Mouse (Mus musculus) midbrain, embryonic 16.5 days (tissue): ENCODE measurements around the gene Gm10697. TPM values are rescaled to one million over a fixed set of nuclear protein-coding genes. Genes with fewer than 3 reads are reported as not detected.
"Not testable (repeated sequence)": the region's sequence is repeated elsewhere in the genome, so short reads cannot be mapped to it uniquely, and the experiment has no call there.

ENCODE experiments used
- ATAC-seq: fragments of 200-750 bp; cut with Nextera tagmentation; 2 replicates; pipeline ENCODE4 v1.8.0; 2017; ENCODE audit warnings: moderate TSS enrichment
- H3K27ac ChIP-seq: fragments of 300-500 bp; sonication (generic); 2 replicates; pipeline ENCODE4 v1.5.1; 2014; ENCODE audit warnings: mild to moderate bottlenecking, low read length, mixed read lengths
- H3K27me3 ChIP-seq: fragments of 300-500 bp; sonication (generic); 2 replicates; pipeline ENCODE4 v1.6.1; 2014; ENCODE audit warnings: low read depth, low read length, mixed read lengths; ENCODE audit not compliant: control insufficient read depth, insufficient read depth
- H3K36me3 ChIP-seq: fragments of 300-500 bp; sonication (generic); 2 replicates; pipeline ENCODE4 v1.6.1; 2014; ENCODE audit warnings: mild to moderate bottlenecking, low read length, moderate library complexity, mixed read lengths; ENCODE audit not compliant: control insufficient read depth, insufficient read depth
- H3K4me1 ChIP-seq: fragments of 300-500 bp; sonication (generic); 2 replicates; pipeline ENCODE4 v1.6.1; 2014; ENCODE audit warnings: mild to moderate bottlenecking, low read length, mixed read lengths; ENCODE audit not compliant: control insufficient read depth, insufficient read depth
- H3K4me2 ChIP-seq: fragments of 300-500 bp; sonication (generic); 2 replicates; pipeline ENCODE4 v1.6.1; 2014; ENCODE audit warnings: mild to moderate bottlenecking, low read length, mixed read lengths
- H3K4me3 ChIP-seq: fragments of 300-500 bp; sonication (generic); 2 replicates; pipeline ENCODE4 v1.5.1; 2014; ENCODE audit warnings: low read depth, mild to moderate bottlenecking, low read length, moderate library complexity, mixed read lengths
- H3K9ac ChIP-seq: fragments of 300-500 bp; sonication (generic); 2 replicates; pipeline ENCODE4 v1.6.1; 2014; ENCODE audit warnings: low read depth, low read length, mixed read lengths
- H3K9me3 ChIP-seq: fragments of 300-500 bp; sonication (generic); replicated peaks from 2 replicates; pipeline ENCODE4 v1.6.1; 2014; ENCODE audit warnings: mild to moderate bottlenecking, low read length, mixed read lengths; ENCODE audit not compliant: control insufficient read depth, poor library complexity, severe bottlenecking
- WGBS: fragments of 180-500 bp; shearing (Covaris S2); extraction: QIAGEN DNeasy Blood & Tissue Kit; methylation state at CpG from one replicate; pipeline ENCODE4 v1.1.7; 2014; 5-methylcytosine and 5-hydroxymethylcytosine counted together
- polyA plus RNA-seq: library from polyadenylated mRNA; unstranded; fragments of >200 nt; fragmentation: Nextera tagmentation; extraction: Ambion mirVana; gene quantifications from 2 replicates; pipeline ENCODE4 v1.2.1, GENCODE M21; 2015

Gene Gm10697
- polyA plus RNA-seq: not detected in 2 replicates

- H3K27ac ChIP-seq, ATAC-seq, H3K4me3 ChIP-seq, H3K9me3 ChIP-seq, H3K36me3 ChIP-seq, H3K4me1 ChIP-seq, H3K27me3 ChIP-seq, H3K9ac ChIP-seq, H3K4me2 ChIP-seq: not testable (repeated sequence)
- 100% methylated on average over 1 of the region's 3 CpGs for WGBS
These were observed at the start of gene Gm10697 for GRCm38 (mm10) chr3:94072544-94072943. TSS of gene Gm10697 (minus strand) at chr3:94072644.

GRCm38 (mm10) chr3:94115071-94115470 is 42.6 kb upstream of the Gm10697 start:
- not testable (repeated sequence) for H3K9ac ChIP-seq, H3K4me1 ChIP-seq, H3K9me3 ChIP-seq, H3K4me3 ChIP-seq, ATAC-seq, H3K27me3 ChIP-seq, H3K4me2 ChIP-seq, H3K27ac ChIP-seq, H3K36me3 ChIP-seq
- 68% methylated on average over 1 of the region's 1 CpGs for WGBS

- not testable (repeated sequence) for ATAC-seq, H3K27me3 ChIP-seq, H3K9me3 ChIP-seq, H3K4me3 ChIP-seq, H3K4me1 ChIP-seq, H3K27ac ChIP-seq, H3K4me2 ChIP-seq, H3K36me3 ChIP-seq, H3K9ac ChIP-seq
- 89% methylated on average over 1 of the region's 3 CpGs for WGBS
These were observed 17.7 kb downstream of the Gm10697 start, which contains the start of gene Gm9125 for GRCm38 (mm10) chr3:94054785-94055184. TSS of gene Gm9125 (minus strand) at chr3:94054885.

DNA sequence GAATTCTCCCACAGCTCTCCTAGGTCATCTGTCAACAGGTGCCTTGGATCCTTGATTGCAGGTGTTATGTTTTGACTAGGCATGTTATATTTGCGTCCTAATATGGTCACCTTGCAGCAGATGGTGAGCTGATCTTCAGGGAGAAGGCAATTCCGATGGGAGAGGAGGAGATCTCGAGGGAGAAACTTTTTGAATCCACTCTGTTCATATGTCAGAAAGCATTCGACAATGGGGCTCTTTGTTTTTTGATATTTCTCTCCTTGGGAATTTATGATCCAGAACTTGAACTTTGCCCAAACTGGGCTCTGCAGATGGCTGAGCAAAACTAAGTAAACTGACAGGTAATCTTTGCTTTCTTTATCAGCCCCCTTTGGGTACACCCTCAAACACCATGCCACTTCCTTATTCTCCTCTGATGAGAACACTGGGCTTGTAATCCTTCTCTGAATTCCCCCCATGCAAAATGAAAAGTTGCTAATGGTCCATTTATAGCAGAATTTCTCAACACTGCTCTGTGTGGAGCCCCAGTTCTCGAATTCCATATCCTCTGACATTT is 22.8 kb downstream of the Gm10697 start:
- H3K9ac ChIP-seq, H3K4me1 ChIP-seq, H3K9me3 ChIP-seq, ATAC-seq, H3K4me2 ChIP-seq, H3K4me3 ChIP-seq, H3K36me3 ChIP-seq, H3K27me3 ChIP-seq, H3K27ac ChIP-seq: not testable (repeated sequence)
- no CpG with 5 or more reads among the region's 5 CpGs for WGBS

DNA sequence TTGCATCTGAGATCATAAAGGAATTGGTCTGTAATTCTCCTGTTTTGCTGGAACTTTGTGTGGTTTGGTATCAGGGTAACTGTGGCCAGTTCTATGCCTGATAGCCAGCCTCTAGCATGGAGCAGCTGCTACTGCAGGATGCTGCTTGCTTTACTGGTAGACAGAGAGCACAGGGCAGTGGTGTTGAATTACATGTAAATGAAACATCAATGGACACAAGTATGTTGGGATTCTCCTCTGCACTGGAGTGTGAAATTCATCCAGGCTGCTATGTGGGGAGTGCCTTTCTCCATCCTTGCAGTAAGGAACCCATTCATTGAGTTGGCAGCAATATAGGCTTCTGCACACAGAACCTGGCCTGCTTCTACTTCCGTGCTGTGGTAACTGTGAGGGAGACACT is 34.2 kb downstream of the Gm10697 start:
- H3K4me2 ChIP-seq, ATAC-seq: not testable (repeated sequence)
- 80% methylated on average over 1 of the region's 1 CpGs for WGBS

GRCm38 (mm10) chr3:94034400-94034799 is 38.0 kb downstream of the Gm10697 start:
- H3K27ac ChIP-seq, ATAC-seq, H3K9ac ChIP-seq, H3K4me1 ChIP-seq, H3K4me3 ChIP-seq, H3K27me3 ChIP-seq, H3K36me3 ChIP-seq, H3K9me3 ChIP-seq, H3K4me2 ChIP-seq: not testable (repeated sequence)
- WGBS: 87% methylated on average over 10 of the region's 18 CpGs

More for the DNA sequence above, 34.2 kb downstream of the Gm10697 start:
- not testable (repeated sequence) for H3K4me3 ChIP-seq, H3K9me3 ChIP-seq, H3K36me3 ChIP-seq, H3K4me1 ChIP-seq, H3K9ac ChIP-seq, H3K27ac ChIP-seq, H3K27me3 ChIP-seq

Other genes with a start within 250 kb of the Gm10697 start
- gene Tdpoz3, start 246.6 kb downstream of the Gm10697 start, polyA plus RNA-seq: not detected in 2 replicates
- not detected in 2 replicates for gene Gm9117, start 129.1 kb downstream of the Gm10697 start, polyA plus RNA-seq
- gene Tdpoz5, start 111.3 kb downstream of the Gm10697 start, polyA plus RNA-seq: not detected in 2 replicates
- not detected in 2 replicates for gene Gm9125, start 17.8 kb downstream of the Gm10697 start, polyA plus RNA-seq
- gene Gm10696, start 105.5 kb upstream of the Gm10697 start, polyA plus RNA-seq: not detected in 2 replicates
- not detected in 2 replicates for gene Gm5286, start 124.1 kb upstream of the Gm10697 start, polyA plus RNA-seq
- not detected in 2 replicates for gene Gm4778, start 191.4 kb upstream of the Gm10697 start, polyA plus RNA-seq
- 61.8 and 68.6 TPM in 2 replicates for gene Them4, start 237.4 kb upstream of the Gm10697 start, polyA plus RNA-seq